Mouse (Mus musculus): ENCODE data around the gene Btbd9.

DNA sequence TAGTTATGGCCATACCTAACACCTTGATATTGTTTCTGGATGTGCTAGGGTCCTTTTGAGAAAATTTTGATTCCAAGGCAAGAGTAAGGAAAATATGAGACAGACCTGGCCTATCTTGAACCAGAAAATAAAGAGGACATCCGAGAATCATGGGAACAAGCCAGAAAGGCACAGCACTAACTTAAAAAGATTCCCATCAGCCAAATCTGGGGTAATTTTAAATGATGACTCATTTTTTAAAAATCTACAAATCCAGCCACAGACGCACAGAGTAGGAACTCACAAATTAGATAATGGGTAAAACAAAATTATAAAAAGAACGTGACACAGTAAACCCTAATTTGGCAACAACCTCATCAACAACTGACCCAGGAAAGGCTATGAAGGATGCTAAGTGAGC, 11.9 kb downstream of the Btbd9 start:
- TF ChIP-seq ZNF384 (IDR thresholded peaks at IDR 0.05; ENCODE audit: low read depth, low read length) (no peak), HCFC1 (IDR thresholded peaks at IDR 0.05; ENCODE audit: borderline replicate concordance, insufficient read depth, low read length) (no peak), MAFK (IDR thresholded peaks at IDR 0.05; ENCODE audit: insufficient read depth, low read depth, low read length) (no peak)
